21 mouse cellular contexts compared by ENCODE assay signal in genomic region chr6:12089439-12089992, GRCm38 (mm10).
DNase-seq lines count a peak whose midpoint lies in the region; ATAC-seq and TF ChIP-seq lines count a peak whose summit lies in the region.
"Had no signal": no experiment of that assay in that cellular context is flagged by ENCODE, and none has a peak within 500 bp of the region (broad histone marks: within the 10 kb centered on the region; RNA-seq: fewer than 3 reads in every experiment).

No protein-coding gene starts in this region.

- no peak overlapping the region for H3K9ac ChIP-seq in hindbrain, embryonic 12.5 days
- no peak overlapping the region for H3K9ac ChIP-seq in hindbrain, postnatal 0 days (replicated peaks; ENCODE audit: low read length)
- H3K9ac ChIP-seq in midbrain, embryonic 14.5 days (replicated peaks; ENCODE audit: low read length) = no peak overlapping the region
- no peak overlapping the region for H3K9ac ChIP-seq in midbrain, embryonic 15.5 days
- H3K9ac ChIP-seq in hindbrain, embryonic 15.5 days = no peak overlapping the region
- no peak overlapping the region for H3K9ac ChIP-seq in neural tube, embryonic 13.5 days
- H3K9ac ChIP-seq: embryonic facial prominence, embryonic 12.5 days; forebrain, postnatal 0 days; heart, embryonic 13.5 days had no signal

- H3K4me1 ChIP-seq in hindbrain, embryonic 12.5 days = no peaks in the 10 kb centered on the region
- no peaks in the 10 kb centered on the region for H3K4me1 ChIP-seq in hindbrain, postnatal 0 days (ENCODE audit: insufficient read depth, low read length)
- peaks cover 7% of the 10 kb centered on the region; the same call in 1 of the 2 replicates for H3K4me1 ChIP-seq in midbrain, embryonic 14.5 days (ENCODE audit: control insufficient read depth, insufficient read depth, low read length)
- H3K4me1 ChIP-seq in midbrain, embryonic 15.5 days = peaks cover 6% of the 10 kb centered on the region
- peaks cover 7% of the 10 kb centered on the region; the same call in 1 of the 2 replicates for H3K4me1 ChIP-seq in hindbrain, embryonic 15.5 days (replicated peaks)
- H3K4me1 ChIP-seq in neural tube, embryonic 13.5 days (replicated peaks) = peaks cover 12% of the 10 kb centered on the region
- H3K4me1 ChIP-seq: embryonic facial prominence, embryonic 12.5 days had no signal

- WGBS in hindbrain, embryonic 12.5 days = 54% methylated on average over 3 of the region's 3 CpGs
- WGBS in hindbrain, postnatal 0 days = 40% methylated on average over 3 of the region's 3 CpGs
- WGBS in midbrain, embryonic 14.5 days = 23% methylated on average over 3 of the region's 3 CpGs
- WGBS in midbrain, embryonic 15.5 days = 26% methylated on average over 3 of the region's 3 CpGs
- WGBS in hindbrain, embryonic 15.5 days = 34% methylated on average over 3 of the region's 3 CpGs
- WGBS in neural tube, embryonic 13.5 days = 39% methylated on average over 3 of the region's 3 CpGs

- no peaks in the 10 kb centered on the region for H3K27me3 ChIP-seq in hindbrain, embryonic 12.5 days
- no peaks in the 10 kb centered on the region for H3K27me3 ChIP-seq in hindbrain, postnatal 0 days (ENCODE audit: insufficient read depth, low read length)
- no peaks in the 10 kb centered on the region for H3K27me3 ChIP-seq in midbrain, embryonic 14.5 days (ENCODE audit: control insufficient read depth, insufficient read depth, low read length)
- H3K27me3 ChIP-seq in midbrain, embryonic 15.5 days (replicated peaks) = no peaks in the 10 kb centered on the region
- H3K27me3 ChIP-seq in hindbrain, embryonic 15.5 days = no peaks in the 10 kb centered on the region
- no peaks in the 10 kb centered on the region for H3K27me3 ChIP-seq in neural tube, embryonic 13.5 days
- H3K27me3 ChIP-seq: embryonic facial prominence, embryonic 12.5 days; heart, embryonic 13.5 days had no signal

- H3K4me3 ChIP-seq in hindbrain, embryonic 12.5 days = no peak overlapping the region
- H3K4me3 ChIP-seq in hindbrain, postnatal 0 days (ENCODE audit: low read length) = no peak overlapping the region
- H3K4me3 ChIP-seq in midbrain, embryonic 14.5 days (replicated peaks; ENCODE audit: low read depth, low read length) = no peak overlapping the region
- no peak overlapping the region for H3K4me3 ChIP-seq in midbrain, embryonic 15.5 days
- no peak overlapping the region for H3K4me3 ChIP-seq in hindbrain, embryonic 15.5 days
- no peak overlapping the region for H3K4me3 ChIP-seq in neural tube, embryonic 13.5 days
- H3K4me3 ChIP-seq: embryonic facial prominence, embryonic 12.5 days; gastrocnemius, adult 2 months; heart, embryonic 13.5 days had no signal

- no peak for DNase-seq in hindbrain, postnatal 0 days (ENCODE audit: low spot score)
- DNase-seq in midbrain, embryonic 14.5 days = peak; percentile 22
- no peak for DNase-seq in gastrocnemius, adult 8-10 months (ENCODE audit: low spot score in 2 of 2)
- DNase-seq in MN1 (ENCODE audit: low spot score) = no peak
- DNase-seq: adrenal gland, adult 8-10 months; adrenal gland, postnatal 36 days; cerebellum, adult 11 months; cerebellum, adult 8-10 months; cerebellum, postnatal 14 days; forebrain, postnatal 0 days; gastrocnemius, adult 2 months; gastrocnemius, postnatal 36 days; heart, adult 11 months; heart, postnatal 36 days had no signal

- TF ChIP-seq CTCF in hindbrain, postnatal 0 days (IDR thresholded peaks at IDR 0.05; ENCODE audit: low read depth) = no peak

- no peak for ATAC-seq in hindbrain, embryonic 12.5 days (ENCODE audit: low FRiP score)
- ATAC-seq in hindbrain, postnatal 0 days = no peak
- no peak for ATAC-seq in midbrain, embryonic 14.5 days (ENCODE audit: low FRiP score, low TSS enrichment)
- ATAC-seq in midbrain, embryonic 15.5 days (replicated peaks) = no peak; the same call in 1 of the 2 replicates
- ATAC-seq in hindbrain, embryonic 15.5 days (ENCODE audit: low FRiP score, low read depth) = peak; percentile 38; the same call in 1 of the 2 replicates
- peak; percentile 75 for ATAC-seq in neural tube, embryonic 13.5 days (ENCODE audit: low read depth)
- ATAC-seq: forebrain, postnatal 0 days; intestine, embryonic 16.5 days had no signal

- H3K27ac ChIP-seq in hindbrain, embryonic 12.5 days = peak overlapping the region; percentile 57; the same call in 1 of the 2 replicates
- no peak overlapping the region for H3K27ac ChIP-seq in hindbrain, postnatal 0 days
- 0 out of 2 replicates have a peak overlapping the region, but pooled peaks have one; percentile 3 for H3K27ac ChIP-seq in midbrain, embryonic 14.5 days (replicated peaks; ENCODE audit: low read depth, low read length)
- H3K27ac ChIP-seq in midbrain, embryonic 15.5 days = no peak overlapping the region
- H3K27ac ChIP-seq in hindbrain, embryonic 15.5 days (replicated peaks) = peak overlapping the region; percentile 32
- peak overlapping the region; percentile 65 for H3K27ac ChIP-seq in neural tube, embryonic 13.5 days (replicated peaks)
- H3K27ac ChIP-seq: embryonic facial prominence, embryonic 12.5 days; gastrocnemius, adult 2 months; heart, embryonic 13.5 days had no signal

- no peak overlapping the region for H3K4me2 ChIP-seq in hindbrain, embryonic 12.5 days (replicated peaks)
- H3K4me2 ChIP-seq in hindbrain, postnatal 0 days (ENCODE audit: low read depth, low read length) = no peak overlapping the region
- no peak overlapping the region for H3K4me2 ChIP-seq in midbrain, embryonic 14.5 days (ENCODE audit: low read length)
- no peak overlapping the region for H3K4me2 ChIP-seq in midbrain, embryonic 15.5 days
- no peak overlapping the region for H3K4me2 ChIP-seq in hindbrain, embryonic 15.5 days
- H3K4me2 ChIP-seq in neural tube, embryonic 13.5 days = no peak overlapping the region
- H3K4me2 ChIP-seq: embryonic facial prominence, embryonic 12.5 days; heart, embryonic 13.5 days had no signal

- H3K9me3 ChIP-seq in hindbrain, embryonic 12.5 days (replicated peaks) = no peaks in the 10 kb centered on the region
- no peaks in the 10 kb centered on the region for H3K9me3 ChIP-seq in hindbrain, postnatal 0 days (ENCODE audit: low read length)
- no peaks in the 10 kb centered on the region for H3K9me3 ChIP-seq in midbrain, embryonic 14.5 days (ENCODE audit: control insufficient read depth, low read length)
- H3K9me3 ChIP-seq in midbrain, embryonic 15.5 days = no peaks in the 10 kb centered on the region
- H3K9me3 ChIP-seq in hindbrain, embryonic 15.5 days = no peaks in the 10 kb centered on the region
- no peaks in the 10 kb centered on the region for H3K9me3 ChIP-seq in neural tube, embryonic 13.5 days
- H3K9me3 ChIP-seq: embryonic facial prominence, embryonic 12.5 days; heart, embryonic 13.5 days had no signal

- H3K36me3 ChIP-seq in hindbrain, embryonic 12.5 days = no peaks in the 10 kb centered on the region
- no peaks in the 10 kb centered on the region for H3K36me3 ChIP-seq in hindbrain, postnatal 0 days (ENCODE audit: insufficient read depth, low read length)
- H3K36me3 ChIP-seq in midbrain, embryonic 14.5 days (ENCODE audit: control insufficient read depth, insufficient read depth, low read length) = no peaks in the 10 kb centered on the region
- no peaks in the 10 kb centered on the region for H3K36me3 ChIP-seq in midbrain, embryonic 15.5 days (replicated peaks)
- H3K36me3 ChIP-seq in hindbrain, embryonic 15.5 days = no peaks in the 10 kb centered on the region
- H3K36me3 ChIP-seq in neural tube, embryonic 13.5 days = no peaks in the 10 kb centered on the region
- H3K36me3 ChIP-seq: embryonic facial prominence, embryonic 12.5 days; heart, embryonic 13.5 days had no signal

Comparison
In these comparisons a context has a peak if more than half of its experiments do, and no peak if none do; other contexts are left out.
1. ATAC-seq: peak in hindbrain, embryonic 15.5 days (single experiment) and neural tube, embryonic 13.5 days (single experiment); none in hindbrain, embryonic 12.5 days (single experiment), hindbrain, postnatal 0 days (single experiment), midbrain, embryonic 14.5 days (single experiment) and midbrain, embryonic 15.5 days (single experiment).
2. H3K27ac ChIP-seq: peak in hindbrain, embryonic 12.5 days (single experiment), midbrain, embryonic 14.5 days (single experiment), hindbrain, embryonic 15.5 days (single experiment) and neural tube, embryonic 13.5 days (single experiment); none in hindbrain, postnatal 0 days (single experiment) and midbrain, embryonic 15.5 days (single experiment).